8 mouse cellular contexts compared by ENCODE assay signal in genomic region chr5:124084588-124085173, GRCm38 (mm10). TPM values are rescaled to one million over a fixed set of nuclear protein-coding genes. Genes with fewer than 3 reads are reported as not detected.
DNase-seq lines count a peak whose midpoint lies in the region; ATAC-seq and TF ChIP-seq lines count a peak whose summit lies in the region.

No protein-coding gene starts in this region.

- H3K36me3 ChIP-seq in C2C12 (ENCODE audit: control insufficient read depth, insufficient read depth): no peaks in the 10 kb centered on the region
- H3K36me3 ChIP-seq in heart, embryonic 12.5 days: no peaks in the 10 kb centered on the region
- no peaks in the 10 kb centered on the region for H3K36me3 ChIP-seq in liver, adult 2 months (ENCODE audit: control insufficient read depth, insufficient read depth, low read length)
- H3K36me3 ChIP-seq in stomach, embryonic 14.5 days (ENCODE audit: control insufficient read depth, insufficient read depth, low read length): no peaks in the 10 kb centered on the region

- H3K27me3 ChIP-seq in C2C12 (ENCODE audit: control insufficient read depth, insufficient read depth, insufficient read length): no peaks in the 10 kb centered on the region
- H3K27me3 ChIP-seq in heart, embryonic 12.5 days (replicated peaks): 0 out of 2 replicates have a peak, but pooled peaks cover 2% of the 10 kb centered on the region
- no peaks in the 10 kb centered on the region for H3K27me3 ChIP-seq in liver, adult 2 months (ENCODE audit: control insufficient read depth, insufficient read depth, low read length)
- no peaks in the 10 kb centered on the region for H3K27me3 ChIP-seq in stomach, embryonic 14.5 days (ENCODE audit: control insufficient read depth, insufficient read depth, low read length)

- peak; percentile 71 for ATAC-seq in erythroblast, adult 5-6 weeks (replicated peaks; ENCODE audit: low FRiP score, poor library complexity, severe bottlenecking)
- ATAC-seq in heart, embryonic 12.5 days (ENCODE audit: insufficient number of reproducible peaks, low FRiP score): peak; percentile 46; the same call in 1 of the 2 replicates
- ATAC-seq in stomach, embryonic 14.5 days (ENCODE audit: insufficient number of reproducible peaks, insufficient read depth, low FRiP score, low read depth): 0 out of 2 replicates have a peak, but pooled peaks have one; percentile 6

- no peaks in the 10 kb centered on the region for H3K9me3 ChIP-seq in heart, embryonic 12.5 days (replicated peaks)
- H3K9me3 ChIP-seq in stomach, embryonic 14.5 days (ENCODE audit: control insufficient read depth, low read depth, low read length): no peaks in the 10 kb centered on the region

- peaks cover 2% of the 10 kb centered on the region; the same call in 1 of the 2 replicates for H3K4me1 ChIP-seq in bone marrow, adult 2 months (ENCODE audit: control insufficient read depth, insufficient read depth, low read length)
- H3K4me1 ChIP-seq in heart, embryonic 12.5 days (replicated peaks): peaks cover 9% of the 10 kb centered on the region
- no peaks in the 10 kb centered on the region for H3K4me1 ChIP-seq in liver, adult 2 months (ENCODE audit: control insufficient read depth, insufficient read depth, low read length)
- no peaks in the 10 kb centered on the region for H3K4me1 ChIP-seq in stomach, embryonic 14.5 days (ENCODE audit: control insufficient read depth, insufficient read depth, low read length)

- peak; percentile 91 for DNase-seq in kidney, postnatal 10 days
- peak; percentile 64 for DNase-seq in liver, adult 2 months (ENCODE audit: extremely low read depth, low read depth, low spot score)
- DNase-seq in natural killer cell, adult 2 months (ENCODE audit: low spot score in 2 of 2): peak; percentile 82 to 89

- 37% methylated on average over 11 of the region's 11 CpGs for WGBS in bone marrow, adult 2 months
- 41% methylated on average over 11 of the region's 11 CpGs for WGBS in heart, embryonic 12.5 days
- 38% methylated on average over 11 of the region's 11 CpGs for WGBS in liver, adult 2 months
- WGBS in stomach, embryonic 14.5 days: 40% methylated on average over 11 of the region's 11 CpGs

- H3K9ac ChIP-seq in heart, embryonic 12.5 days: no peak overlapping the region
- no peak overlapping the region for H3K9ac ChIP-seq in liver, adult 2 months (ENCODE audit: low read depth, low read length)
- H3K9ac ChIP-seq in stomach, embryonic 14.5 days (replicated peaks; ENCODE audit: low read depth, low read length): no peak overlapping the region

- H3K4me3 ChIP-seq in C2C12 (ENCODE audit: insufficient read depth, poor library complexity, severe bottlenecking): no peak overlapping the region
- no peak overlapping the region for H3K4me3 ChIP-seq in bone marrow, adult 2 months (replicated peaks; ENCODE audit: control insufficient read depth, low read depth, low read length)
- no peak overlapping the region for H3K4me3 ChIP-seq in heart, embryonic 12.5 days
- no peak overlapping the region for H3K4me3 ChIP-seq in liver, adult 2 months (ENCODE audit: insufficient read depth, low read depth, low read length)
- no peak overlapping the region for H3K4me3 ChIP-seq in stomach, embryonic 14.5 days (ENCODE audit: low read depth, low read length)

- no peak overlapping the region for H3ac ChIP-seq in C2C12 (ENCODE audit: control insufficient read depth, insufficient read length, low read depth)

- no peak overlapping the region for H3K4me2 ChIP-seq in heart, embryonic 12.5 days
- no peak overlapping the region for H3K4me2 ChIP-seq in stomach, embryonic 14.5 days (replicated peaks; ENCODE audit: low read depth, low read length)

- peak; percentile 93 for TF ChIP-seq CTCF in C2C12 (IDR thresholded peaks at IDR 0.05; ENCODE audit: control insufficient read depth, insufficient read depth, insufficient read length)
- TF ChIP-seq CTCF in bone marrow, adult 2 months (IDR thresholded peaks at IDR 0.05; ENCODE audit: control insufficient read depth, insufficient read depth, low read length): peak; percentile 99
- peak; percentile 99 for TF ChIP-seq CTCF in liver, adult 2 months (IDR thresholded peaks at IDR 0.05; ENCODE audit: low read depth, low read length)

- TF ChIP-seq POLR2A in bone marrow, adult 2 months (IDR thresholded peaks at IDR 0.05; ENCODE audit: borderline replicate concordance, control insufficient read depth, low read depth, low read length): no peak
- no peak for TF ChIP-seq POLR2A in liver, adult 2 months (IDR thresholded peaks at IDR 0.05; ENCODE audit: extremely low read depth, insufficient read depth, low read length)

- no peaks in the 10 kb centered on the region for H3K79me3 ChIP-seq in C2C12 (ENCODE audit: low read depth)

- H3K27ac ChIP-seq in bone marrow, adult 2 months (ENCODE audit: control insufficient read depth, insufficient read depth, low read depth, low read length, poor library complexity): no peak overlapping the region
- H3K27ac ChIP-seq in heart, embryonic 12.5 days (ENCODE audit: poor library complexity, severe bottlenecking): no peak overlapping the region
- no peak overlapping the region for H3K27ac ChIP-seq in liver, adult 2 months (replicated peaks; ENCODE audit: insufficient read depth, low read depth, low read length)
- no peak overlapping the region for H3K27ac ChIP-seq in stomach, embryonic 14.5 days (ENCODE audit: low read length)

- H3K79me2 ChIP-seq in C2C12 (ENCODE audit: control insufficient read depth, insufficient read depth): no peaks in the 10 kb centered on the region
- H3K79me2 ChIP-seq in liver, adult 2 months (ENCODE audit: control insufficient read depth, insufficient read depth, low read length): no peaks in the 10 kb centered on the region

TF ChIP-seq in C2C12, 6 proteins besides CTCF, POLR2A, EP300 and RAD21:
- no peak for TF ChIP-seq USF1 (IDR thresholded peaks at IDR 0.05; ENCODE audit: low read depth)

RNA-seq across cellular contexts. Expression of gene Abcb9, which starts 10.9 kb away (rescaled TPM):
- polyA plus RNA-seq in C2C12 (2012; fragmentation: generic; extraction: Trizol): 0.46 TPM
- polyA plus RNA-seq in bone marrow, adult 2 months (2011; ENCODE audit: insufficient read depth, insufficient read length, low replicate concordance, missing spikeins): 5.9 and 7.4 TPM in 2 replicates
- total RNA-seq in erythroblast, adult 5-6 weeks (2015; ENCODE audit: low replicate concordance): 13.8 and 15.5 TPM in 2 replicates
- total RNA-seq in erythroblast, adult 5-6 weeks (2017; ENCODE audit: low replicate concordance): 19.1 and 23.4 TPM in 2 replicates
- polyA plus RNA-seq in heart, embryonic 12.5 days (2016; fragmentation: Nextera tagmentation; extraction: Ambion mirVana): 1.6 and 1.7 TPM in 2 replicates
- 0.74 and 0.87 TPM in 2 replicates for total RNA-seq in liver, adult 2 months (2014; rRNA removed)
- polyA plus RNA-seq in liver, adult 2 months (2012; rRNA removed): 2.4 and 2.5 TPM in 2 replicates
- 1.7 and 2.1 TPM in 2 replicates for polyA plus RNA-seq in stomach, embryonic 14.5 days (2014; fragmentation: Nextera tagmentation; extraction: Ambion mirVana)

RNA-seq across cellular contexts. Expression of gene Ogfod2, which starts 27.4 kb away (rescaled TPM):
- 10.7 TPM for polyA plus RNA-seq in C2C12 (2012; fragmentation: generic; extraction: Trizol)
- polyA plus RNA-seq in bone marrow, adult 2 months (2011; ENCODE audit: insufficient read depth, insufficient read length, low replicate concordance, missing spikeins): 14.8 and 35.5 TPM in 2 replicates
- total RNA-seq in erythroblast, adult 5-6 weeks (2015; ENCODE audit: low replicate concordance): 4.8 and 6.9 TPM in 2 replicates
- total RNA-seq in erythroblast, adult 5-6 weeks (2017; ENCODE audit: low replicate concordance): 13.9 and 19.9 TPM in 2 replicates
- polyA plus RNA-seq in heart, embryonic 12.5 days (2016; fragmentation: Nextera tagmentation; extraction: Ambion mirVana): 16.1 and 17.0 TPM in 2 replicates
- total RNA-seq in liver, adult 2 months (2014; rRNA removed): 38.5 and 46.6 TPM in 2 replicates
- polyA plus RNA-seq in liver, adult 2 months (2012; rRNA removed): 65.3 and 74.6 TPM in 2 replicates
- polyA plus RNA-seq in stomach, embryonic 14.5 days (2014; fragmentation: Nextera tagmentation; extraction: Ambion mirVana): 14.5 and 16.8 TPM in 2 replicates

RNA-seq across cellular contexts. Expression of gene Arl6ip4, which starts 31.2 kb away (rescaled TPM):
- 79.6 TPM for polyA plus RNA-seq in C2C12 (2012; fragmentation: generic; extraction: Trizol)
- polyA plus RNA-seq in bone marrow, adult 2 months (2011; ENCODE audit: insufficient read depth, insufficient read length, low replicate concordance, missing spikeins): 72.3 and 112 TPM in 2 replicates
- 18.4 and 22.9 TPM in 2 replicates for total RNA-seq in erythroblast, adult 5-6 weeks (2015; ENCODE audit: low replicate concordance)
- 12.2 and 65.1 TPM in 2 replicates for total RNA-seq in erythroblast, adult 5-6 weeks (2017; ENCODE audit: low replicate concordance)
- 69.7 and 78.8 TPM in 2 replicates for polyA plus RNA-seq in heart, embryonic 12.5 days (2016; fragmentation: Nextera tagmentation; extraction: Ambion mirVana)
- 18.0 and 19.3 TPM in 2 replicates for total RNA-seq in liver, adult 2 months (2014; rRNA removed)
- 23.6 and 26.2 TPM in 2 replicates for polyA plus RNA-seq in liver, adult 2 months (2012; rRNA removed)
- 92.6 and 99.1 TPM in 2 replicates for polyA plus RNA-seq in stomach, embryonic 14.5 days (2014; fragmentation: Nextera tagmentation; extraction: Ambion mirVana)

RNA-seq across cellular contexts. Expression of gene Vps37b, which starts 52.6 kb away (rescaled TPM):
- polyA plus RNA-seq in C2C12 (2012; fragmentation: generic; extraction: Trizol): 40.7 TPM
- polyA plus RNA-seq in bone marrow, adult 2 months (2011; ENCODE audit: insufficient read depth, insufficient read length, low replicate concordance, missing spikeins): 11.3 and 26.1 TPM in 2 replicates
- 14.4 and 27.9 TPM in 2 replicates for total RNA-seq in erythroblast, adult 5-6 weeks (2015; ENCODE audit: low replicate concordance)
- total RNA-seq in erythroblast, adult 5-6 weeks (2017; ENCODE audit: low replicate concordance): 6.8 and 7.9 TPM in 2 replicates
- 61.9 and 64.4 TPM in 2 replicates for polyA plus RNA-seq in heart, embryonic 12.5 days (2016; fragmentation: Nextera tagmentation; extraction: Ambion mirVana)
- total RNA-seq in liver, adult 2 months (2014; rRNA removed): 4.4 and 6.2 TPM in 2 replicates
- 27.3 and 31.4 TPM in 2 replicates for polyA plus RNA-seq in liver, adult 2 months (2012; rRNA removed)
- 29.3 and 31.5 TPM in 2 replicates for polyA plus RNA-seq in stomach, embryonic 14.5 days (2014; fragmentation: Nextera tagmentation; extraction: Ambion mirVana)

Comparison
In these comparisons a context has a peak if more than half of its experiments do, and no peak if none do; other contexts are left out.
1. ATAC-seq: peak in every context shown above with its lines; median percentile 71 in erythroblast, adult 5-6 weeks; 46 in heart, embryonic 12.5 days; 6 in stomach, embryonic 14.5 days.